Mouse (Mus musculus) CH12.LX (cell line): ENCODE measurements at regions not wholly inside any gene's neighbourhood (a gene's known extent, or its start where the extent isn't known, plus 50 kb on each side); places are given as distances from the start of the nearest gene placed in this dataset.

Source experiments
- CHD1 ChIP-seq: IDR thresholded peaks from 2 replicates; pipeline ENCODE4 v1.6.1; 2012; ENCODE audit warnings: low read depth, low read length, improper control_type of control experiment, inconsistent platforms
- CTCF ChIP-seq, 2 experiments: IDR thresholded peaks in 1 of 2; conservative IDR thresholded peaks in 1 of 2; 2 replicates each; pipeline ENCODE4 v1.5.1; 2011 to 2012; ENCODE audit warnings: low read depth in 2 of 2, low read length in 2 of 2, improper control_type of control experiment in 1 of 2, inconsistent platforms in 1 of 2, mild to moderate bottlenecking in 1 of 2, moderate library complexity in 1 of 2
- ELF1 ChIP-seq: IDR thresholded peaks from 2 replicates; pipeline ENCODE4 v1.6.1; 2014; ENCODE audit warnings: low read depth, mild to moderate bottlenecking, inconsistent platforms, low read length, improper control_type of control experiment
- EP300 ChIP-seq: IDR thresholded peaks from 2 replicates; pipeline ENCODE4 v1.6.1; 2011; ENCODE audit warnings: low read length, improper control_type of control experiment
- ETS1 ChIP-seq: conservative IDR thresholded peaks from 2 replicates; pipeline ENCODE4 v1.6.1; 2012; ENCODE audit warnings: low read depth, mild to moderate bottlenecking, inconsistent platforms, low read length, improper control_type of control experiment, moderate library complexity
- IRF4 ChIP-seq: IDR thresholded peaks from 2 replicates; pipeline ENCODE4 v1.6.1; 2014; ENCODE audit warnings: low read depth, mild to moderate bottlenecking, inconsistent platforms, low read length, improper control_type of control experiment
- MEF2A ChIP-seq: IDR thresholded peaks from 2 replicates; pipeline ENCODE4 v1.6.1; 2014; ENCODE audit warnings: low read depth, mild to moderate bottlenecking, inconsistent platforms, low read length, improper control_type of control experiment, borderline replicate concordance
- MYC ChIP-seq: IDR thresholded peaks from 2 replicates; pipeline ENCODE4 v1.6.1; 2011; ENCODE audit warnings: low read depth, mild to moderate bottlenecking, improper control_type of control experiment, low read length
- NRF1 ChIP-seq: IDR thresholded peaks from 2 replicates; pipeline ENCODE4 v1.6.1; 2014; ENCODE audit warnings: low read depth, mild to moderate bottlenecking, inconsistent platforms, low read length, improper control_type of control experiment, moderate library complexity
- POLR2A ChIP-seq: IDR thresholded peaks from 2 replicates; pipeline ENCODE4 v1.6.1; 2011; ENCODE audit warnings: low read depth, mild to moderate bottlenecking, improper control_type of control experiment, low read length
- POLR2AphosphoS2 ChIP-seq: IDR thresholded peaks from 2 replicates; pipeline ENCODE4 v1.6.1; 2011; ENCODE audit warnings: low read depth, low read length, improper control_type of control experiment
- RCOR1 ChIP-seq: conservative IDR thresholded peaks from 2 replicates; pipeline ENCODE4 v1.6.1; 2012; ENCODE audit warnings: low read depth, mild to moderate bottlenecking, inconsistent platforms, low read length, improper control_type of control experiment
- SMC3 ChIP-seq: IDR thresholded peaks from 2 replicates; pipeline ENCODE4 v1.6.1; 2011; ENCODE audit warnings: low read depth, low read length, improper control_type of control experiment
- USF1 ChIP-seq: IDR thresholded peaks from 2 replicates; pipeline ENCODE4 v1.6.1; 2014; ENCODE audit warnings: low read depth, mild to moderate bottlenecking, inconsistent platforms, low read length, improper control_type of control experiment

DNA sequence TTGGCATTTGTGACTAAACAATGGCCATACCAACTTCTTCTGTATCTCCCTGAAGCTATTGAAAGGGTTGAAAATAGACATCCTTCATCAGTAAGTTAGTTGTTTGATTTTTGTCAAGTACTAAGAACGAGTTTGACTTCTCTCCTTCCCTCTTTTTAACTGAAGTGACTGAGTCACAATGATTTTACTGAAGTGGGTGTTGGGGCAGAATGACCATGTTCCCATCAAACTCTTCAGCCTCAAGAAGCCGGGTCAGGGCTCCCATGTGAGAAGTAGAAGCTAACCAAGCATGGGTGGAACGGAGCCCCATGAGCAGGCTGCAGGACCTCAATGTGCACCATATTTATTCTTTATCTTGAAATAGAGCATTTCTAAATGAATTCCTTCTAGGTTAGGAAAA, 350.7 kb upstream of the Kif2a start:
- TF ChIP-seq EP300 = no peak
- TF ChIP-seq POLR2A = no peak
- no peak for TF ChIP-seq SMC3
- no peak for TF ChIP-seq CTCF (conservative IDR thresholded peaks at IDR 0.05 in 1 of 2, IDR thresholded peaks at IDR 0.05 in 1 of 2; ENCODE audit: low read depth in 2 of 2, low read length in 2 of 2)
- no peak for TF ChIP-seq NRF1
- TF ChIP-seq IRF4 = no peak
- TF ChIP-seq ELF1 = no peak
- no peak for TF ChIP-seq MEF2A
- TF ChIP-seq MYC = no peak
- no peak for TF ChIP-seq POLR2AphosphoS2
- TF ChIP-seq RCOR1 = no peak
- no peak for TF ChIP-seq USF1
- no peak for TF ChIP-seq CHD1
- TF ChIP-seq ETS1 = no peak
